Mouse (Mus musculus) adipocyte (in vitro differentiated cells): ENCODE data around the gene Cntrl.

Experiments used
- DNase-seq: peaks from one replicate; pipeline ENCODE4 v3.0.0-alpha.2; 2016; ENCODE audit warnings: low spot score

Gene Cntrl

GRCm38 (mm10) chr2:35222822-35223391, 113.6 kb downstream of the Cntrl start:
- no peak for DNase-seq

- no peak for DNase-seq
Observed at GRCm38 (mm10) chr2:35224285-35224684, 115.0 kb downstream of the Cntrl start.

- no peak for DNase-seq
Observed at GRCm38 (mm10) chr2:35228145-35228544, 118.9 kb downstream of the Cntrl start.
